Mouse (Mus musculus) telencephalon, adult 2 months (tissue): ENCODE measurements around the gene Haus7.
"Not testable (repeated sequence)": the region's sequence is repeated elsewhere in the genome, so short reads cannot be mapped to it uniquely, and the experiment has no call there.

Experiments
- DNase-seq: peaks from one replicate; pipeline ENCODE4 v3.0.0-alpha.2; 2011; ENCODE audit warnings: low read depth, low spot score

The Haus7 gene

GRCm38 (mm10) chrX:73467446-73468241, 8.8 kb upstream of the Haus7 start:
- DNase-seq, result no peak

GRCm38 (mm10) chrX:73465483-73466186, 6.8 kb upstream of the Haus7 start:
- DNase-seq, result no peak

- DNase-seq, result no peak
These were observed 1.9 kb upstream of the Haus7 start for GRCm38 (mm10) chrX:73460792-73461191.

- no peak for DNase-seq
These were observed 6.9 kb downstream of the Haus7 start for GRCm38 (mm10) chrX:73451949-73452348.

GRCm38 (mm10) chrX:73441428-73441827, 17.4 kb downstream of the Haus7 start:
- no peak for DNase-seq

GRCm38 (mm10) chrX:73435252-73435651, 23.6 kb downstream of the Haus7 start, which contains the start of gene Trex2:
Trex2 (minus strand) TSS chrX:73435344.
- DNase-seq, result no peak

- no peak for DNase-seq
These were observed 26.0 kb downstream of the Haus7 start for GRCm38 (mm10) chrX:73432850-73433249.

- no peak for DNase-seq
These were observed 28.8 kb downstream of the Haus7 start for GRCm38 (mm10) chrX:73430036-73430435.

- DNase-seq, result no peak
These were observed 46.1 kb downstream of the Haus7 start for GRCm38 (mm10) chrX:73412767-73413166.

GRCm38 (mm10) chrX:73410880-73411517, 47.8 kb downstream of the Haus7 start, which contains the start of gene Zfp92:
Zfp92 (plus strand) TSS chrX:73411096.
- no peak for DNase-seq

- DNase-seq, result no peak
These were observed 57.2 kb downstream of the Haus7 start for GRCm38 (mm10) chrX:73401616-73402015.

GRCm38 (mm10) chrX:73400951-73401350, 57.9 kb downstream of the Haus7 start:
- no peak for DNase-seq

GRCm38 (mm10) chrX:73398636-73399035, 60.2 kb downstream of the Haus7 start, which contains the start of gene Gm18336:
Gm18336 (minus strand) TSS chrX:73398736.
- DNase-seq, result not testable (repeated sequence)

- DNase-seq, result no peak
These were observed 62.4 kb downstream of the Haus7 start for GRCm38 (mm10) chrX:73396446-73396845.

GRCm38 (mm10) chrX:73391481-73391880, 67.4 kb downstream of the Haus7 start:
- DNase-seq, result no peak
